Mouse (Mus musculus) cerebral cortex, adult 2 months (tissue): Measurements from ENCODE around the gene Aasdhppt.

Source experiments
- whole genome bisulfite sequencing: fragments of 180-500 bp; shearing (Covaris S2); methylation state at CpG from one replicate; pipeline ENCODE4 v1.1.7; 2018; 5-methylcytosine and 5-hydroxymethylcytosine counted together

Aasdhppt gene

GRCm38 (mm10) chr9:4309351-4310085 is at the start of gene Aasdhppt, which contains the start of gene Kbtbd3:
TSS of gene Aasdhppt (minus strand) at chr9:4309471.
TSS of gene Kbtbd3 (plus strand) at chr9:4309833.
- under 1% methylated on average over 53 of the region's 53 CpGs for WGBS

- 86% methylated on average over 1 of the region's 1 CpGs for WGBS
These were observed 43.9 kb upstream of the Aasdhppt start for GRCm38 (mm10) chr9:4353163-4353562.

GRCm38 (mm10) chr9:4318939-4319721 is 9.9 kb upstream of the Aasdhppt start:
- 88% methylated on average over 6 of the region's 6 CpGs for WGBS

- WGBS = 90% methylated on average over 2 of the region's 2 CpGs
These were observed 6.5 kb upstream of the Aasdhppt start for GRCm38 (mm10) chr9:4315746-4316145.

GRCm38 (mm10) chr9:4313946-4314345 is 4.7 kb upstream of the Aasdhppt start:
- 86% methylated on average over 4 of the region's 4 CpGs for WGBS

GRCm38 (mm10) chr9:4311162-4311561 is 1.9 kb upstream of the Aasdhppt start:
- WGBS = 71% methylated on average over 3 of the region's 3 CpGs

- WGBS = 49% methylated on average over 3 of the region's 3 CpGs
These were observed 1.4 kb upstream of the Aasdhppt start for GRCm38 (mm10) chr9:4310706-4311105.

- under 1% methylated on average over 36 of the region's 36 CpGs for WGBS
These were observed 482 bp downstream of the Aasdhppt start for GRCm38 (mm10) chr9:4308628-4309350.

GRCm38 (mm10) chr9:4304867-4305266 is 4.4 kb downstream of the Aasdhppt start:
- 15% methylated on average over 1 of the region's 1 CpGs for WGBS

GRCm38 (mm10) chr9:4300466-4300865 is 8.8 kb downstream of the Aasdhppt start:
- 95% methylated on average over 2 of the region's 2 CpGs for WGBS

- 31% methylated on average over 3 of the region's 3 CpGs for WGBS
These were observed 25.4 kb downstream of the Aasdhppt start for GRCm38 (mm10) chr9:4283850-4284249.

- 96% methylated on average over 3 of the region's 3 CpGs for WGBS
These were observed 42.4 kb downstream of the Aasdhppt start for GRCm38 (mm10) chr9:4266881-4267280.

- WGBS = 67% methylated on average over 12 of the region's 12 CpGs
These were observed 48.6 kb downstream of the Aasdhppt start for GRCm38 (mm10) chr9:4260746-4261090.

- WGBS = 53% methylated on average over 65 of the region's 65 CpGs
These were observed 49.2 kb downstream of the Aasdhppt start for GRCm38 (mm10) chr9:4259841-4260745.

GRCm38 (mm10) chr9:4259074-4259473 is 50.2 kb downstream of the Aasdhppt start:
- WGBS = 93% methylated on average over 10 of the region's 10 CpGs
